Mouse (Mus musculus) hindbrain, embryonic 16.5 days (tissue): ENCODE data around the gene Pcgf3. TPM values are rescaled to one million over a fixed set of nuclear protein-coding genes. Genes with fewer than 3 reads are reported as not detected.

ENCODE experiments used
- polyA plus RNA-seq: library from polyadenylated mRNA; unstranded; fragments of >200 nt; fragmentation: Nextera tagmentation; extraction: Ambion mirVana; gene quantifications from 2 replicates; pipeline ENCODE4 v1.2.1, GENCODE M21; 2015

The Pcgf3 gene
- polyA plus RNA-seq, 1 experiment from 2014 or later: 20.2 TPM

Other genes starting within 250 kb of the Pcgf3 start
- 41.7 and 42.4 TPM in 2 replicates for gene Dr1, start 192.3 kb upstream of the Pcgf3 start, polyA plus RNA-seq
- gene Pigg, start 148.6 kb upstream of the Pcgf3 start, polyA plus RNA-seq: 5.1 and 5.3 TPM in 2 replicates
- gene Gm42517, start 93.3 kb upstream of the Pcgf3 start, polyA plus RNA-seq: 3.2 and 3.6 TPM in 2 replicates
- gene Pde6b, start 72.8 kb upstream of the Pcgf3 start, polyA plus RNA-seq: 0.30 TPM in 1 of 2 replicates, not detected in the other
- gene Atp5k, start 26.8 kb upstream of the Pcgf3 start, polyA plus RNA-seq: 329 and 384 TPM in 2 replicates
- 0.20 and 0.29 TPM in 2 replicates for gene Mfsd7a, start 12.3 kb upstream of the Pcgf3 start, polyA plus RNA-seq
- gene Cplx1, start 88.8 kb downstream of the Pcgf3 start, polyA plus RNA-seq: 238 and 264 TPM in 2 replicates
- gene Gak, start 168.5 kb downstream of the Pcgf3 start, polyA plus RNA-seq: 47.5 and 56.5 TPM in 2 replicates
- 28.6 and 30.9 TPM in 2 replicates for gene Tmem175, start 168.5 kb downstream of the Pcgf3 start, polyA plus RNA-seq
- 13.3 and 13.7 TPM in 2 replicates for gene Idua, start 199.1 kb downstream of the Pcgf3 start, polyA plus RNA-seq
- 26.6 and 33.4 TPM in 2 replicates for gene Dgkq, start 208.4 kb downstream of the Pcgf3 start, polyA plus RNA-seq
- gene Slc26a1, start 214.3 kb downstream of the Pcgf3 start, polyA plus RNA-seq: 3.6 and 3.9 TPM in 2 replicates
- 4.7 and 4.8 TPM in 2 replicates for gene Fgfrl1, start 231.2 kb downstream of the Pcgf3 start, polyA plus RNA-seq